Mouse (Mus musculus): Measurements from ENCODE around the gene Cxxc4. TPM values are rescaled to one million over a fixed set of nuclear protein-coding genes. Genes with fewer than 3 reads are reported as not detected.
"Not testable (repeated sequence)": the region's sequence is repeated elsewhere in the genome, so short reads cannot be mapped to it uniquely, and the experiment has no call there.

Gene Cxxc4
- 2.1 and 2.4 TPM in 2 replicates for polyA plus RNA-seq (2014; fragmentation: Nextera tagmentation; extraction: Ambion mirVana)

DNA sequence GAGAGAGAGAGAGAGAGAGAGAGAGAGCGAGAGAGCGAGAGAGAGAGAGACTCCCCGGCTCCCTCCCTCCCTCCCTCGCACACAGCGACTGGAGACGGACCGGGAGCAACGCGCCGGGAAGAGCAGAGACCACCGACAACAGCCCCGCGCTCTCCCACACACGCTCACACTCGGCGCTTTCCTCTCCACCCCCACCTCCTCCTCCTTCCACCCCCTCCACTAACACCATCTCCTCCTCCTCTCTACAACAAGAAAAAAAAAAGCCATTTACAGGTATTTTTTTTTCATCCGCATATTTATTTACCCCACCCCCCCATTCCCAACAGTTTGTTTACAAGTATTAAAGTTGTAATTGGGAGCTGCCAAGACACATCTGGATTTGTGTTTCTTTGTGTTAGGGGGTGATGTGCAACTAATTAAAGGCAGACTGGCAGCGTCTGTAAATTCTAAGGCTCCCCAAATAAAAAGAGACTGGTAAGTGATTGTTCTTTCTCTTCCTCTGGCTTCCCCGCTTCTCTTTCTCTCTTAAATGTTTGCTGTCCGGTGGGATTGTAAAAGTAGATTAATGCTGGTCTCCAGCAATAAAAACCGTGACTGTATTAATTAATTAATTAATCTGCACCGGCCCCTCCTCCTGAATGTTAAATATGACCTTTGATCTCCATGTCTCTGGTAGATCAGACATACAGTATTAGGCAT lies at the start of gene Cxxc4:
Gene Cxxc4 (plus strand): TSS at position 71 of the 699 bp plus-strand sequence.
- Histone ChIP-seq H3K36me3 (ENCODE audit: insufficient read depth) (no peaks in the 10 kb centered on the region), H3K9me3 (ENCODE audit: low read depth, low read length) (no peaks in the 10 kb centered on the region), H3K4me3 (ENCODE audit: low read depth, low read length) (peak within 1 kb of the TSS; percentile 49), H3K27me3 (ENCODE audit: insufficient read depth, low read length) (no peaks in the 10 kb centered on the region), H3K27ac (ENCODE audit: low read depth) (peak within 1 kb of the TSS; percentile 67), H3K4me1 (ENCODE audit: insufficient read depth) (no peaks in the 10 kb centered on the region), H3K9ac (peak within 1 kb of the TSS; percentile 56), H3K4me2 (peak within 1 kb of the TSS; percentile 70)
- DNase-seq (peak; percentile 67), ATAC-seq (ENCODE audit: insufficient read depth) (peak; percentile 69; the same call in 1 of the 2 replicates)
- WGBS: 1% methylated on average over 20 of the region's 22 CpGs
- no peak for TF ChIP-seq CTCF (IDR thresholded peaks at IDR 0.05; ENCODE audit: low read depth)

DNA sequence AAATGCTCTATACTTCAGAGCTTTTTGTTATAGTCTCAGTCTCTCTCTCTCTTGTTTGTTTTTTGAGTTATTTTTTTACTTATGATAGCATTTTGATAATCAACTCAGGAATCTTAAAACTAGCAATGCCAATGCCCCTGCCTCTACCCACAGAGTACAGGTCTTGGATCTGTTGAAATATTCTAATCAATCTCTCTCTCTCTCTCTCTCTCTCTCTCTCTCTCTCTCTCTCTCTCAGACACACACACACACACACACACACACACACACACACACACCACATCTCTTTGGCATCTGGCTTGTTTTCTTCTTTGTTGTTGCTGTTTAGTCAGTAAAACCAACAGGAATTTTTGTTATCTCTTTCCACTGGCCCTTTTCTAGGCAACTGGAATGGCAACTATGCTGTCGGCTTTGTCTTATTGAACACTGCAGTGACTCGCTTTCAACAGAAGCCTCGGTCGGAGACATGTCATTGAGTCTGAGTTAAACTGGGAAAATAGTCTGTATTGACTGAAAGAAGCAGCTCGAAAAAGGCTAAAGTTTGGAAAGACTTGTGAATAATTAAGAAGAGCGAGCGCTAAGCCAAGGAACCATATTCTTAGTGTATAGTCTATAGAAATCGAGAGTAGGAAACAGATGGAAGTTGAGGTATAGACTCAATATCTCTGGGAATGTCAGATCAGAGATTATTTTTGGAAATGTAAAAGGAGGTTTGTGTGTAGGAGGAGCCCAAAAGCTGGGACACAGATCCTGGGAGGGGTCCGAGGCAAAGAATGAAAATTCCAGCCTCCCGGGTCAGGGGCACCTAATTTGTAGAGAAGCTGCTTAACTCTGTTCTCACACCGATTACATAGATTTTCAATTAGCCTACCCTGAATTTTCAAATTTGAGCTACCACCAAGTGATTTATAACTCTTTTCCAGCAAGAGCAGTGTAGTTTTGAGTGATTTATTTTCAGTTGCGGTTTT lies 47.0 kb upstream of the Cxxc4 start:
- H3K4me3 ChIP-seq (ENCODE audit: low read depth, low read length): no peak overlapping the region
- peak overlapping the region; percentile 7 for H3K4me2 ChIP-seq
- ATAC-seq (ENCODE audit: insufficient read depth) (no peak), DNase-seq (no peak)
- TF ChIP-seq CTCF (IDR thresholded peaks at IDR 0.05; ENCODE audit: low read depth): no peak
- H3K9ac ChIP-seq: no peak overlapping the region
- 58% methylated on average over 12 of the region's 12 CpGs for WGBS
- H3K27ac ChIP-seq (ENCODE audit: low read depth): no peak overlapping the region
- H3K4me1 ChIP-seq (ENCODE audit: insufficient read depth): no peaks in the 10 kb centered on the region
- H3K36me3 ChIP-seq (ENCODE audit: insufficient read depth): no peaks in the 10 kb centered on the region
- no peaks in the 10 kb centered on the region for H3K27me3 ChIP-seq (ENCODE audit: insufficient read depth, low read length)
- no peaks in the 10 kb centered on the region for H3K9me3 ChIP-seq (ENCODE audit: low read depth, low read length)

DNA sequence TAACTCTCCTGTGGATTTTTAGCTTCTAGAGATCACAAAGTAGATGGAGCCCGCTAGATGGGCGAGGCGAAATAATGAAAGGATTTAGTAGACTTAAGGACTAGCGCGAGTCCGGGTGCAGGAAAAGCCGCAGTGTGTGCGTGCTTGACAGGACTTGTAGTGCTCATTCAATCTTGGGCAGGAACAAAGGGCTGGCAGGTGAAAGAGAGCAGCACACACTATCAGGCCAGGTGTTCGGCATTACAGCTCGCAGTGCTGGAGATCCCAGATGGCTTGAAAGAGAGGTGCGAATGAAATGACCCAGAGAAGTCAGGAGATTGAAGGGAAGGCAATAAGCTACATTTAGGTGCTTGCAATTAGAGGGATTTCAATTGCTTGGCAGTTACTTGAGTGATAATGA lies 46.2 kb upstream of the Cxxc4 start:
- ATAC-seq (ENCODE audit: insufficient read depth) (peak; percentile 63; the same call in 1 of the 2 replicates), DNase-seq (peak; percentile 17)
- no peak for TF ChIP-seq CTCF (IDR thresholded peaks at IDR 0.05; ENCODE audit: low read depth)
- H3K4me2 ChIP-seq: peak overlapping the region; percentile 7
- no peaks in the 10 kb centered on the region for H3K4me1 ChIP-seq (ENCODE audit: insufficient read depth)
- H3K27me3 ChIP-seq (ENCODE audit: insufficient read depth, low read length): no peaks in the 10 kb centered on the region
- H3K9me3 ChIP-seq (ENCODE audit: low read depth, low read length): no peaks in the 10 kb centered on the region
- no peak overlapping the region for H3K4me3 ChIP-seq (ENCODE audit: low read depth, low read length)
- H3K36me3 ChIP-seq (ENCODE audit: insufficient read depth): no peaks in the 10 kb centered on the region
- no peak overlapping the region for H3K27ac ChIP-seq (ENCODE audit: low read depth)
- WGBS: 33% methylated on average over 11 of the region's 11 CpGs
- no peak overlapping the region for H3K9ac ChIP-seq

DNA sequence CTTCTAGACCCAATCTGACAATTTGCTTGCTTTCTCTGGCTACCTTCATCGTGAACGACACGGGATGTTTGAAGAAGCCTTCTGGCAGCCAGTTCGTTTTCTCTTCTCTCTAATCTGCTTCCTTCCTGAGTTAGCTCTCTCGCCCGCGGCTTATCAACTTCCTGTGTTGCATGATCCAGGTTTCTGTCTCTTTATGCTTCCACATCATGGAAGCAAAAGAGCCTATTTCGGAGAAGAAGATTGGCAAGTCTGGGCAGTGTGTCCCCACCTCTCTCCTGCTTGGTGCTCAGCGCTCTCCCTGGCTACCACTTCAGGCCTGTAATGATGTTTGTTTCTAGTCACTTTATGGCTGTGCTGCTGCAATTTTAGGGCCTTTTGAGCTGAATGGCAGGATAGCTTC lies 36.4 kb upstream of the Cxxc4 start:
- no peak overlapping the region for H3K9ac ChIP-seq
- H3K4me2 ChIP-seq: peak overlapping the region; percentile 32; the same call in 1 of the 2 replicates
- no peak overlapping the region for H3K4me3 ChIP-seq (ENCODE audit: low read depth, low read length)
- peak; percentile 38; the same call in 1 of the 2 replicates for ATAC-seq (ENCODE audit: insufficient read depth)
- H3K36me3 ChIP-seq (ENCODE audit: insufficient read depth): no peaks in the 10 kb centered on the region
- H3K4me1 ChIP-seq (ENCODE audit: insufficient read depth): no peaks in the 10 kb centered on the region
- H3K27ac ChIP-seq (ENCODE audit: low read depth): no peak overlapping the region; the same call in 1 of the 2 replicates
- TF ChIP-seq CTCF (IDR thresholded peaks at IDR 0.05; ENCODE audit: low read depth): no peak
- peak; percentile 31 for DNase-seq
- WGBS: 12% methylated on average over 9 of the region's 9 CpGs
- H3K27me3 ChIP-seq (ENCODE audit: insufficient read depth, low read length): no peaks in the 10 kb centered on the region
- H3K9me3 ChIP-seq (ENCODE audit: low read depth, low read length): no peaks in the 10 kb centered on the region

DNA sequence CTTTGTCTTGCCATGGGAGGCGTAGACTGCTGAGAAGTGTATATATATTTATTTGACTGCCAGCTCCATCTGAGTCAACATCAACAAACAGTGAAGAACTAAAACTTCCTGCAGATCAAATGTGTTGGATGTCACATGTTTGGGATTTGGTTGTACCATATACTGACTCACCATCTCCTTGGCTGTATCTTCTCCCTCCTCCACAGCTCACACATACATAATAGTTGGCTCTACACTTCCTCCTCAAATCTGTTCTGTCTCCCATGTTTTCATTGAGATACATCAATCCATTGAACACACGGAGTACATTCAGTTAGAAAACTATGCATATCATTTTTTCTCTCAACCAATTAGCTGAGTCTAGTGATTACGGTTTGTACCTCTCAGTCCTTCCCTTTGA lies 29.7 kb upstream of the Cxxc4 start:
- H3K9ac ChIP-seq: no peak overlapping the region
- TF ChIP-seq CTCF (IDR thresholded peaks at IDR 0.05; ENCODE audit: low read depth): no peak

DNA sequence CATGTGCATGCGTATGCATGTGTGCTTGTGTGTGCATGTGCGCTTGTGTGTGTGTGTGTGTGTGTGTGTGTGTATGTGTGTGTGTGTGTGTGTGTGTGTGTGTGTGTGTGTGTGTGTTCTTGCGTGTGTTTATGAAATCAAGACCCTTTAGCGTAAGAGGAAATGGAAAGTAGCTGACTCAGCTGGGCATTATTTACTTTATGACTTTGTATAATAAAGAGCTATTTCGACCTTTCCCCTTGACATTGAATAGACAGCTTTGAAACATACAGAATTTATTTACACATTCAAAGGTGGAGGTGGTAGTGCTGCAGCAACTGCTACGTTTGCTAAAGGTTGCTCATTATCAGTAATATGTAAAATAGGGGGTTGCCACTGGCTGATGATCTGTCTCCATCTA lies 25.3 kb upstream of the Cxxc4 start:
- DNase-seq (no peak), ATAC-seq (ENCODE audit: insufficient read depth) (no peak)
- no peak overlapping the region for H3K27ac ChIP-seq (ENCODE audit: low read depth)
- H3K4me3 ChIP-seq (ENCODE audit: low read depth, low read length): no peak overlapping the region
- H3K27me3 ChIP-seq (ENCODE audit: insufficient read depth, low read length): no peaks in the 10 kb centered on the region
- H3K36me3 ChIP-seq (ENCODE audit: insufficient read depth): no peaks in the 10 kb centered on the region
- H3K4me2 ChIP-seq: no peak overlapping the region
- TF ChIP-seq CTCF (IDR thresholded peaks at IDR 0.05; ENCODE audit: low read depth): no peak
- WGBS: 55% methylated on average over 6 of the region's 6 CpGs
- H3K4me1 ChIP-seq (ENCODE audit: insufficient read depth): no peaks in the 10 kb centered on the region
- H3K9me3 ChIP-seq (ENCODE audit: low read depth, low read length): no peaks in the 10 kb centered on the region
- no peak overlapping the region for H3K9ac ChIP-seq

More for the DNA sequence above, 29.7 kb upstream of the Cxxc4 start:
- Histone ChIP-seq H3K27me3 (ENCODE audit: insufficient read depth, low read length) (no peaks in the 10 kb centered on the region), H3K36me3 (ENCODE audit: insufficient read depth) (no peaks in the 10 kb centered on the region), H3K4me3 (ENCODE audit: low read depth, low read length) (no peak overlapping the region), H3K4me1 (ENCODE audit: insufficient read depth) (no peaks in the 10 kb centered on the region), H3K9me3 (ENCODE audit: low read depth, low read length) (no peaks in the 10 kb centered on the region), H3K4me2 (no peak overlapping the region), H3K27ac (ENCODE audit: low read depth) (no peak overlapping the region)
- WGBS: 80% methylated on average over 3 of the region's 3 CpGs
- DNase-seq (no peak), ATAC-seq (ENCODE audit: insufficient read depth) (no peak)

DNA sequence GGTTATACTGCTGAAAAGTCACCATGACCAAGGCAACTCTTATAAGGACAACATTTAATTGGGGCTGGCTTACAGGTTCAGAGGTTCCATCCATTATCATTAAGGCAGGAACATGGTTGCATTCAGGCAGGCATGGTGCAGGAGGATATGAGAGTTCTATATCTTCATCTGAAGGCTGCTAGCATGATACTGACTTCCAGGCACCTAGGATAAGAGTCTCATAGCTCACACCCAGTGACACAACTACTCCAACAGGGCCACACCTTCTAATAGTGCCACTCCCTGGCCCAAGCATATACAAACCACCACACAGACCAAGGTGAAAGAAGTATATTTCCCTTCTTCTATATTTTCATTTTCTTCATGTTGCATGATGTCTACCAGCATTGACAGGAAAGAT lies 16.4 kb upstream of the Cxxc4 start:
- not testable (repeated sequence) for H3K4me3 ChIP-seq (ENCODE audit: low read depth, low read length); H3K27ac ChIP-seq (ENCODE audit: low read depth); H3K9me3 ChIP-seq (ENCODE audit: low read depth, low read length); H3K27me3 ChIP-seq (ENCODE audit: insufficient read depth, low read length); H3K36me3 ChIP-seq (ENCODE audit: insufficient read depth); H3K4me1 ChIP-seq (ENCODE audit: insufficient read depth); ATAC-seq (ENCODE audit: insufficient read depth); H3K9ac ChIP-seq; DNase-seq; H3K4me2 ChIP-seq

Measured in lung, embryonic 14.5 days (tissue).